Mouse (Mus musculus) cerebellum, adult 2 months (tissue): ENCODE results near the gene Zfp36l2. TPM values are rescaled to one million over a fixed set of nuclear protein-coding genes. Genes with fewer than 3 reads are reported as not detected.
A peak's percentile ranks its signal among the peaks of the same experiment; 100 is the strongest.

Experiments used
- DNase-seq, 2 experiments: peaks; one replicate each; pipeline ENCODE4 v3.0.0; 2021
- H3K27ac ChIP-seq: fragments of 200-500 bp; 2 replicates; pipeline ENCODE4 v1.5.1; 2012; ENCODE audit warnings: low read length, control low read depth, inconsistent platforms; ENCODE audit not compliant: insufficient read depth
- H3K27me3 ChIP-seq: fragments of 200-500 bp; 2 replicates; pipeline ENCODE4 v1.6.1; 2012; ENCODE audit warnings: inconsistent platforms, mild to moderate bottlenecking, low read length, moderate library complexity; ENCODE audit not compliant: control insufficient read depth, insufficient read depth
- H3K4me1 ChIP-seq: fragments of 200-500 bp; 2 replicates; pipeline ENCODE4 v1.6.1; 2011; ENCODE audit warnings: low read length; ENCODE audit not compliant: control insufficient read depth, insufficient read depth
- H3K4me3 ChIP-seq: fragments of 200-500 bp; replicated peaks from 2 replicates; pipeline ENCODE3; 2011; ENCODE audit warnings: mild to moderate bottlenecking, low read depth, low read length, control low read depth; ENCODE audit not compliant: insufficient read depth
- CTCF ChIP-seq: fragments of 200-500 bp; IDR thresholded peaks from 2 replicates; pipeline ENCODE4 v1.5.1; 2011; ENCODE audit warnings: low read depth, mild to moderate bottlenecking, control low read depth, low read length, moderate library complexity, borderline replicate concordance; ENCODE audit not compliant: insufficient read depth
- POLR2A ChIP-seq: fragments of 200-500 bp; IDR thresholded peaks from 2 replicates; pipeline ENCODE4 v1.6.1; 2011; ENCODE audit warnings: low read length, control low read depth, borderline replicate concordance; ENCODE audit not compliant: insufficient read depth
- WGBS: fragments of 180-500 bp; shearing (Covaris S2); methylation state at CpG from one replicate; pipeline ENCODE4 v1.1.7; 2018; 5-methylcytosine and 5-hydroxymethylcytosine counted together
- polyA plus RNA-seq: library from polyadenylated mRNA; depleted of rRNA; stranded (reverse); fragments of >200 nt; gene quantifications from 2 replicates; pipeline ENCODE4 v1.2.3, GENCODE M21; 2012

The Zfp36l2 gene
- polyA plus RNA-seq, 1 experiment, result 15.9 TPM

DNA sequence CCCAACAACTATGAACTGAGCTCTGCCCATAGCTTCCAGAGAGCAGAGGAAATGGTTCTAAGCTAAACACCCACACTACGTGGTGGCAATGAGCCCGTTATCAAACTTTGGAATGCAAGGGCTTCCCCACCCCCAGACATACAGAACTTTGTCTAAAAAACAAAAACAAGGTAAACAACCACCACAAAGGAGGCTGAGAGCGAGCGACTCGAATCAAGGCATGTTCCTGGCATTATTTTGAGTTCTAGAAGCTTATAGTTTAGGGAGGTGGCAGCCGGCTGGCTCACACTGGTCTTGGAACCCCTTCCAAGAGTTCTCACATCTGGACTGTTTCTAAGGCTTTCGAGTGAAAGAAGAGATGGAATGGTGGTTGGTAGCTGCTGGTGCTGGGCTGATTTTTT lies 2.7 kb downstream of the Zfp36l2 start:
- Histone ChIP-seq H3K4me3 (peak overlapping the region; percentile 23), H3K27ac (no peak overlapping the region; the same call in 1 of the 2 replicates), H3K4me1 (no peaks in the 10 kb centered on the region), H3K27me3 (peaks cover 8% of the 10 kb centered on the region; the same call in 1 of the 2 replicates)
- TF ChIP-seq CTCF, result no peak
- no peak for TF ChIP-seq POLR2A
- no peak for DNase-seq
- 41% methylated on average over 7 of the region's 7 CpGs for WGBS

DNA sequence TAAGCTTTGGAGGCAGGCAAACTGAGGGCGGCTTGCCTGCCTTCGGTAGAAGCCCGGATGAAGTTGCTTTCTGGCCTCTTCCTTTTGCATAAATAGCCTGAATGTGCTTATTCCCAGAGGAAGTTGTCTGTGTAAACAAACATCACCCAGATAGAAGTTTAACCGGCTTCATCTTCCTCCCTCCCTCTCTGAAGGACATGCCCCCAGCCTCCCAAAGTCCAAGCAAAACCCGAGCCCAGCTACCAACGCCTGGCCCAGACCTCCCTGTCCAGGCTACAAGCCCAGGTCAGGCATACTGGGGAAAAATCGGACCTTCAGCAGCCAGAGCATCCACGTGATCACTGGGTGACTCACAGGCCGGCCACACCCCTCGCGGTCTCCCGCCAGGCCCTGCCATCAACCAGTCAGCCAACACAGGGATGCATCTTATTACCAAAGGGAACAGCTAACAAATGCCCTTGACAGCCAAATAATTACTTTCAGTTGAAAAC lies 4.4 kb downstream of the Zfp36l2 start:
- no peak for TF ChIP-seq POLR2A
- TF ChIP-seq CTCF, result no peak
- H3K4me1 ChIP-seq, result no peaks in the 10 kb centered on the region
- WGBS, result 41% methylated on average over 12 of the region's 12 CpGs
- H3K27me3 ChIP-seq, result peaks cover 8% of the 10 kb centered on the region; the same call in 1 of the 2 replicates
- H3K27ac ChIP-seq, result no peak overlapping the region
- H3K4me3 ChIP-seq, result no peak overlapping the region
- DNase-seq, result peak; percentile 45 to 65

DNA sequence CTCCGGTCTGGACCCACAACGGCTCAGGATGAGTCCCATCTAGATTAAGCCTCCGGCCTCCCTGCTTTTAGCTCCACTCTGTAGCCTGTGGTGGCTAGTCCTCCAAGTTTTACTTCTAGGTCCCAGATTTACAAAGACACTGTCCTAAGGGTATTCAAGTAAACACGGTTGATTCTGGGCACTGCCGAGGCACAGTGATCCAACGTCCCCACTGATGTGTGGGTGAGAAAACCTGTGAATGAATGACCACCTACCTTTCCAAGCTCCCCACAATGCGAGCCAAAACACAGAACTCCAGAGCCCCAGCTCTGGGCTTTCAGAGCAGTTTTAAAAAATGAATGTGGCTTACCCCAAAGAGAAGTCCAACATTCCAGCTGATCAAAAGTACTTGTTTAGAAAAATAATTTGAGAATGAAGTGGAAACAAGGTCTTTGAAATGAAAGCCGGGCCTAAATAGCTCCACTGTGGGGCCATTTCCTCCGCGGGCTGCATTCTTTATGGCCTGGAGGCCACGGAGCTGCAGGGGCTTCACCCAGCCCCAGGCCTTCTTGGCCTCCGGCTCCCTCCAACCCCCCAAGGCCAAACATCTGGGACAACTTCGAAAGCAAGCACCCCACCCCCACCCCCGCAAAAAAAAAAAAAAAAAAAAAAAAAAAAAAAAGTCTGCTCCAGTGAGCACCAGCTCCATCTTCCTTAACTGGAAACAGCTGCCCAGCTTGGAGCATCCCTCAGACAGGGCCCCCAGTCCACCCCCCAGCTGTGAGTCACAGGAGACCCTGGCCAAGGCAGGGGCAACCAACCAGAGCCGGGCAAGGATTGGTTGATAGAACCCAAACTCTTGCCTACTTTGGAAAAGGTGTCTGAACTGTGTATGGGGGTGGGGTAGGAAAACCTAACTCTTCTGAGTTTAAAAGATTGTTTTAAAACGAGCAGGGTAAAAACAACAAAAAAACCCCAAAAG lies 5.2 kb downstream of the Zfp36l2 start:
- Histone ChIP-seq H3K27me3 (peaks cover 8% of the 10 kb centered on the region; the same call in 1 of the 2 replicates), H3K4me1 (no peaks in the 10 kb centered on the region), H3K4me3 (no peak overlapping the region), H3K27ac (0 out of 2 replicates have a peak overlapping the region, but pooled peaks have one; percentile 5)
- TF ChIP-seq CTCF, result no peak
- no peak for TF ChIP-seq POLR2A
- 57% methylated on average over 16 of the region's 16 CpGs for WGBS
- no peak for DNase-seq

DNA sequence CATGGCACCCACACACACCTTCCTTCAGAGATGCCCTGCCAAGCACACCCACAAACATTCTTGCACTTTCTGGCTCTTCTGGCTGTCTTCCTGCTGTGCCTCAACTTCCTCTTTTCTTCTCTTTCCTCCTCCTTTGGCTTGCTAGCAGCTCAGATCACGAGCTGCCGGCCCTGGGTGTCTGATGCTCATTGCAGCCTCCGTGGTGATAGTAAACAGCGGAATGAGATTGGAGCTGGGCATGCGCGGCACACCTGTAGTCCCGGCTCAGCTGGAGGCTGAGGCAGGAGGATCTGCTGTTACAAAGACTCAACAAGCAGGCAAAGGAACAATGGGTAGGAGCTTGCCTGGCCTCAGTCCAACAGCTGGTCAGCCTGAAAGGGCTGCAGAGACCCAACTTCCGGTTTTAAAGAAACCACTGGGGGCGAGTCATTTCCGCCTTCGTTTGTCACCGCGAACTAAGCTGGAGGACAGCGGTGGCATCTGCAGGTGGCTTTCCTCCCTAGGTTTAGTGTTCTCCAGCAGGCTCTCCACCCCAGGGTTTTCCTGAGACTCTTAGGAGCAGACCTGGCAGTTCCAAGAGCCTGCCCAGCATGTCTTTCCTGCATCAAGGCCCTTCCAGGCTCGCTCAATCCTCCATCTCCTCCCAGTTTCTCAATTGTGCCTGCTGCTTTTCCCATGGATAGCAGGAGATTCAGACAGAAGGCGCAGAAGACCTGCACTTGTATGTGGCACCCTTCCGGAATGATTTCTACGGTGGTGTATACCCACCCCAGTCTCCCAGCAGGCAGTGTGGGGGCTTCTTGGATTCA lies 6.0 kb downstream of the Zfp36l2 start:
- TF ChIP-seq CTCF (no peak), POLR2A (no peak)
- DNase-seq, result no peak
- 0 out of 2 replicates have a peak overlapping the region, but pooled peaks have one; percentile 5 for H3K27ac ChIP-seq
- H3K27me3 ChIP-seq, result peaks cover 5% of the 10 kb centered on the region; the same call in 1 of the 2 replicates
- no peak overlapping the region for H3K4me3 ChIP-seq
- WGBS, result 65% methylated on average over 18 of the region's 18 CpGs
- no peaks in the 10 kb centered on the region for H3K4me1 ChIP-seq

DNA sequence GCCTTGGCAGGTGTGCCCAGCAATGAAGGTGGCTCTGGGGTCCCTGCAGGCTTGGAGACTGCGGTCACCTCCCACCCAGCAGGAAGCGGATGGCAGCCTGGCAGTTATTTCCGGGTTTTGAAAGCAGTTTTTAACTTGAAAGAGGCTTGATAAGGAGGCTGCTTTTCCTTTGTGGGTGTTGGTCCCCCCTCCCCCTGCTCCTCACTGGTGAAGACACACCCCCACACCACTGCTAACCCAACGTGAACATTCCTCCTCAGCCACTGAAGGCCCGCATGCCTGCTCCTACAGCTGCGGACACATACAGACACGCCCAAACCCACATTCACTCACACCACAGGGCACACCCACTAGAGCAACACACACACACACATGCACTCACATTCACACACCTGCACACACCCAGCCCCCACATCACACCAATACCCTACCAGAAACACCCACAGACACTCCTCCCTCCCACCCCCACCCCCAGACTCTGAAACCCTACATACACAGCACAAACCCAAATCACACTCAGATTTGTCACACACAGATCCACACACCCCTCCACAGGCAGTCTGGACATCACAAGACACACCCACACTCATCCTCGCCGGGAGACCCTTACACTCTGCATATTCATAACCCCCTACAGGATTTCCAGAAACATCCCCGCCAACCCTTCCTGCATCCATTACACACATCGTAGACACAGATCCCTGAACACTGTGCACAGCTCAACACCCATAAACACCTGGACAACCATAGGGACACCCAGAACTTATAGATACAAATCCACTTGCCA lies 6.8 kb downstream of the Zfp36l2 start:
- Histone ChIP-seq H3K4me1 (no peaks in the 10 kb centered on the region), H3K4me3 (no peak overlapping the region), H3K27me3 (peaks cover 4% of the 10 kb centered on the region; the same call in 1 of the 2 replicates), H3K27ac (no peak overlapping the region)
- no peak for DNase-seq
- 56% methylated on average over 11 of the region's 11 CpGs for WGBS
- TF ChIP-seq CTCF (no peak), POLR2A (no peak)

DNA sequence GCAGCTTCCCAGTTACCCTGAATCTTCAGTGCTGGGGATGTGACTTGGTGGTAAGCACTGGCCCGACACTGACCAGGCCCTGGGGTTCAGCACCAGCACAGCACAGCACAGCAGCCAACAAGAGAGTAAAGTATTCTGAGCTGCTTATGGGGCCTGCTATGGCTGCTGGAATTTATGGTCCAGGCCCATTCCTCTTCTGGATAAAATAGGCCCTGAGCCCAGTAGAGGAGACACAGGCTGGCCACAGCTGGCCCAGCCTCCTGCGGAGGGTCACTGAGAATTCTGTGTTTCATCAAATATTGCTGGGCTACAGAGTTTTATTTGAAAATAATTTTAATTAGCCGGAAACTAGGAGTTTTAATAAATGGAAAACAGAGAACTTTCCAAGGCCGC lies 7.8 kb downstream of the Zfp36l2 start:
- H3K27ac ChIP-seq, result no peak overlapping the region
- no peak for TF ChIP-seq POLR2A
- TF ChIP-seq CTCF, result no peak
- no peaks in the 10 kb centered on the region for H3K27me3 ChIP-seq
- DNase-seq, result no peak
- no peak overlapping the region for H3K4me3 ChIP-seq
- WGBS, result 80% methylated on average over 4 of the region's 4 CpGs
- H3K4me1 ChIP-seq, result no peaks in the 10 kb centered on the region
